ENCODE assay signal across 1 mouse cellular context in the genomic region with DNA sequence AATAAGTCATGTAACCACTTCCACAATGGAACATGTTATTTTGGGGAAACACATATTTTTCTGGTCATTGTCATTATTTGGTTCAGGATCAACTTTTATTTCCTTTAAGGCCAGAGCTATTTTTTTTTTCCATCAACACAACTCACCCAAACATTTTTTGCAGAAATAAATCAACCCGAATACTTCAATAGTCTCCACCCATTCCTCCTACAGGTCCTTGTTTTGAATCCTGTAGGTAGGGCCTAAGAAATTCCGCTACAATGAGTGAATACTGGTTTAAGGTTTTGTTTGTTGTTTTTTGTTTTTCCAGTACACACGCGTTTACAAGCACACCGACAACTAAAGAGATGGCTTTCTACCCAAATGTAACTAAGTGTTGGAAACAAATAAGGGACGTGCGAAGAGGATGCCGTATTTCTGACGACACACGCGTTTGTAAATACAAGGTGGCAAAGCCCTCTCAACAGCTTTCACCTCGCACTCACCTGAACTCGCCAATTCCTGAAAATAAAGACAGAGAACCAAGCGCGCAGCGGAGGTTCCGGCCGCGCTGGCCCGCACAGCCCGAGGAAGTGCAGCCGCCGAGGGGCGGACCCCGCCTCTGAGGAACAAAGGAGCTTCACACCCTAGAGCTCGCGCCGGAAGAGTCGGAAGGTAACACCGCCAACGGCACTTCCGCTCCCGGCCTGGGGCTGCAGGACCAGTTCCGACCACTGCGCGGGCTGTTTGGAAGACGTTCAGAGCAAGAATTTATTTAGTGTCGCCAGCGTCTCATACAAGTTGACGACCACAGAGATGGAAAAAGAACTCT.
TF ChIP-seq lines count a peak whose summit lies in the region.

A gene (minus strand): TSS at position 646 of the 811 bp plus-strand sequence.

TF ChIP-seq in myocyte, 11 proteins besides CTCF, POLR2A, EP300 and RAD21 (continued from another document):
- TF ChIP-seq REST (IDR thresholded peaks at IDR 0.05; ENCODE audit: insufficient read depth, insufficient read length) (no peak), TCF3 (IDR thresholded peaks at IDR 0.05; ENCODE audit: insufficient read length, low read depth) (no peak)
